ENCODE assay signal across 8 mouse cellular contexts in genomic region chr8:121170626-121171552, GRCm38 (mm10). TPM values are rescaled to one million over a fixed set of nuclear protein-coding genes. Genes with fewer than 3 reads are reported as not detected.
DNase-seq lines count a peak whose midpoint lies in the region; ATAC-seq and TF ChIP-seq lines count a peak whose summit lies in the region.

No protein-coding gene starts in this region.

- no peak for ATAC-seq in embryonic facial prominence, embryonic 14.5 days (ENCODE audit: low read depth)
- ATAC-seq in kidney, embryonic 15.5 days (replicated peaks; ENCODE audit: low FRiP score), result no peak
- ATAC-seq in limb, embryonic 14.5 days (ENCODE audit: low FRiP score, low read depth), result no peak
- ATAC-seq in midbrain, embryonic 15.5 days (replicated peaks), result no peak

- no peaks in the 10 kb centered on the region for H3K36me3 ChIP-seq in embryonic facial prominence, embryonic 14.5 days (ENCODE audit: control insufficient read depth, insufficient read depth, low read length)
- no peaks in the 10 kb centered on the region for H3K36me3 ChIP-seq in kidney, embryonic 15.5 days
- H3K36me3 ChIP-seq in limb, embryonic 14.5 days (ENCODE audit: control insufficient read depth, insufficient read depth, low read length), result no peaks in the 10 kb centered on the region
- no peaks in the 10 kb centered on the region for H3K36me3 ChIP-seq in midbrain, embryonic 15.5 days (replicated peaks)

- 34% methylated on average over 27 of the region's 27 CpGs for WGBS in lung, adult 2 months
- 49% methylated on average over 27 of the region's 27 CpGs for WGBS in embryonic facial prominence, embryonic 14.5 days
- WGBS in kidney, embryonic 15.5 days, result 48% methylated on average over 27 of the region's 27 CpGs
- WGBS in limb, embryonic 14.5 days, result 50% methylated on average over 27 of the region's 27 CpGs
- 71% methylated on average over 27 of the region's 27 CpGs for WGBS in midbrain, embryonic 15.5 days

- DNase-seq in lung, adult 18-20 months, result peak; percentile 19 to 35
- no peak for DNase-seq in lung, adult 2 months
- peak; percentile 14 for DNase-seq in embryonic facial prominence, embryonic 14.5 days (ENCODE audit: low spot score)
- no peak for DNase-seq in limb, embryonic 14.5 days (ENCODE audit: low spot score)
- no peak for DNase-seq in thymus, postnatal 0 days (ENCODE audit: low spot score)
- DNase-seq in thymus, postnatal 14 days, result no peak

- H3K4me2 ChIP-seq in embryonic facial prominence, embryonic 14.5 days (ENCODE audit: low read depth, low read length), result no peak overlapping the region; the same call in 1 of the 2 replicates
- 0 out of 2 replicates have a peak overlapping the region, but pooled peaks have one; percentile 1 for H3K4me2 ChIP-seq in kidney, embryonic 15.5 days
- no peak overlapping the region for H3K4me2 ChIP-seq in limb, embryonic 14.5 days (replicated peaks; ENCODE audit: low read depth, low read length, severe bottlenecking)
- H3K4me2 ChIP-seq in midbrain, embryonic 15.5 days, result no peak overlapping the region

- TF ChIP-seq CTCF in lung, adult 2 months (IDR thresholded peaks at IDR 0.05; ENCODE audit: insufficient read depth, low read length), result no peak

- H3K4me1 ChIP-seq in lung, adult 2 months (ENCODE audit: control insufficient read depth, insufficient read depth, low read length), result no peaks in the 10 kb centered on the region
- peaks cover 24% of the 10 kb centered on the region for H3K4me1 ChIP-seq in embryonic facial prominence, embryonic 14.5 days (ENCODE audit: control insufficient read depth, insufficient read depth, low read length)
- H3K4me1 ChIP-seq in kidney, embryonic 15.5 days, result peaks cover 83% of the 10 kb centered on the region
- peaks cover 33% of the 10 kb centered on the region for H3K4me1 ChIP-seq in limb, embryonic 14.5 days (ENCODE audit: control insufficient read depth, insufficient read depth, low read length)
- H3K4me1 ChIP-seq in midbrain, embryonic 15.5 days, result no peaks in the 10 kb centered on the region

- no peak for TF ChIP-seq POLR2A in lung, adult 2 months (IDR thresholded peaks at IDR 0.05; ENCODE audit: borderline replicate concordance, extremely low read depth, low read depth, low read length)
- TF ChIP-seq POLR2A in limb, embryonic 14.5 days (IDR thresholded peaks at IDR 0.05; ENCODE audit: borderline replicate concordance, extremely low read depth, insufficient read depth, insufficient read length), result no peak

- no peaks in the 10 kb centered on the region for H3K27me3 ChIP-seq in embryonic facial prominence, embryonic 14.5 days (replicated peaks; ENCODE audit: control insufficient read depth, insufficient read depth, low read length)
- H3K27me3 ChIP-seq in kidney, embryonic 15.5 days, result peaks cover 3% of the 10 kb centered on the region; the same call in 1 of the 2 replicates
- H3K27me3 ChIP-seq in limb, embryonic 14.5 days (ENCODE audit: control insufficient read depth, insufficient read depth, low read length), result no peaks in the 10 kb centered on the region
- no peaks in the 10 kb centered on the region for H3K27me3 ChIP-seq in midbrain, embryonic 15.5 days (replicated peaks)

- no peak overlapping the region for H3K4me3 ChIP-seq in lung, adult 2 months (replicated peaks; ENCODE audit: extremely low read depth, low read depth, low read length)
- H3K4me3 ChIP-seq in embryonic facial prominence, embryonic 14.5 days (ENCODE audit: low read depth, low read length), result no peak overlapping the region
- H3K4me3 ChIP-seq in kidney, embryonic 15.5 days (replicated peaks), result no peak overlapping the region
- no peak overlapping the region for H3K4me3 ChIP-seq in limb, embryonic 14.5 days (replicated peaks; ENCODE audit: low read length)
- H3K4me3 ChIP-seq in midbrain, embryonic 15.5 days, result no peak overlapping the region

- H3K9ac ChIP-seq in embryonic facial prominence, embryonic 14.5 days (ENCODE audit: low read depth, low read length), result no peak overlapping the region
- H3K9ac ChIP-seq in kidney, embryonic 15.5 days, result no peak overlapping the region
- H3K9ac ChIP-seq in limb, embryonic 14.5 days (ENCODE audit: low read depth, low read length, severe bottlenecking), result peak overlapping the region; percentile 7; the same call in 1 of the 2 replicates
- H3K9ac ChIP-seq in midbrain, embryonic 15.5 days, result no peak overlapping the region

- H3K9me3 ChIP-seq in embryonic facial prominence, embryonic 14.5 days (ENCODE audit: control insufficient read depth, low read length), result no peaks in the 10 kb centered on the region
- H3K9me3 ChIP-seq in kidney, embryonic 15.5 days (replicated peaks), result no peaks in the 10 kb centered on the region
- no peaks in the 10 kb centered on the region for H3K9me3 ChIP-seq in limb, embryonic 14.5 days (ENCODE audit: control insufficient read depth, low read length)
- no peaks in the 10 kb centered on the region for H3K9me3 ChIP-seq in midbrain, embryonic 15.5 days

- no peak overlapping the region for H3K27ac ChIP-seq in embryonic facial prominence, embryonic 14.5 days (replicated peaks; ENCODE audit: low read depth, low read length)
- peak overlapping the region; percentile 59 for H3K27ac ChIP-seq in kidney, embryonic 15.5 days
- no peak overlapping the region for H3K27ac ChIP-seq in limb, embryonic 14.5 days (replicated peaks; ENCODE audit: low read depth, low read length)
- H3K27ac ChIP-seq in midbrain, embryonic 15.5 days, result no peak overlapping the region

RNA-seq across cellular contexts. Expression of gene Foxl1, which starts 43.1 kb away (rescaled TPM):
- 2.5 and 3.0 TPM in 2 replicates for polyA plus RNA-seq in lung, adult 2 months (2012; rRNA removed)
- 0.32 and 0.96 TPM in 2 replicates for polyA plus RNA-seq in embryonic facial prominence, embryonic 14.5 days (2014; fragmentation: Nextera tagmentation; extraction: Ambion mirVana)
- polyA plus RNA-seq in kidney, embryonic 15.5 days (2015; fragmentation: Nextera tagmentation; extraction: Ambion mirVana), result 6.7 and 6.9 TPM in 2 replicates
- 0.40 and 0.72 TPM in 2 replicates for polyA plus RNA-seq in limb, embryonic 14.5 days (2012; rRNA removed)
- polyA plus RNA-seq in limb, embryonic 14.5 days (2014; fragmentation: Nextera tagmentation; extraction: Ambion mirVana), result 0.18 and 0.28 TPM in 2 replicates
- polyA plus RNA-seq in thymus, postnatal 0 days (2015; fragmentation: Nextera tagmentation; extraction: Ambion mirVana), result 0.10 and 0.12 TPM in 2 replicates
- polyA plus RNA-seq in midbrain, embryonic 15.5 days (2015; fragmentation: Nextera tagmentation; extraction: Ambion mirVana), result 0.12 and 0.18 TPM in 2 replicates

RNA-seq across cellular contexts. Expression of gene Foxc2, which starts 54.9 kb away (rescaled TPM):
- polyA plus RNA-seq in lung, adult 2 months (2012; rRNA removed), result 1.4 and 1.6 TPM in 2 replicates
- 7.4 and 9.4 TPM in 2 replicates for polyA plus RNA-seq in embryonic facial prominence, embryonic 14.5 days (2014; fragmentation: Nextera tagmentation; extraction: Ambion mirVana)
- polyA plus RNA-seq in kidney, embryonic 15.5 days (2015; fragmentation: Nextera tagmentation; extraction: Ambion mirVana), result 40.8 and 42.3 TPM in 2 replicates
- 14.3 and 24.4 TPM in 2 replicates for polyA plus RNA-seq in limb, embryonic 14.5 days (2012; rRNA removed)
- 9.7 and 12.5 TPM in 2 replicates for polyA plus RNA-seq in limb, embryonic 14.5 days (2014; fragmentation: Nextera tagmentation; extraction: Ambion mirVana)
- polyA plus RNA-seq in thymus, postnatal 0 days (2015; fragmentation: Nextera tagmentation; extraction: Ambion mirVana), result 0.31 and 0.39 TPM in 2 replicates
- polyA plus RNA-seq in midbrain, embryonic 15.5 days (2015; fragmentation: Nextera tagmentation; extraction: Ambion mirVana), result 4.2 and 5.2 TPM in 2 replicates

Comparison
In these comparisons a context has a peak if more than half of its experiments do, and no peak if none do; other contexts are left out.
1. DNase-seq: peak in lung, adult 18-20 months (2 of 2) and embryonic facial prominence, embryonic 14.5 days (single experiment); none in lung, adult 2 months (single experiment), limb, embryonic 14.5 days (single experiment), thymus, postnatal 0 days (single experiment) and thymus, postnatal 14 days (single experiment).